8 mouse cellular contexts compared by ENCODE assay signal in the genomic region with DNA sequence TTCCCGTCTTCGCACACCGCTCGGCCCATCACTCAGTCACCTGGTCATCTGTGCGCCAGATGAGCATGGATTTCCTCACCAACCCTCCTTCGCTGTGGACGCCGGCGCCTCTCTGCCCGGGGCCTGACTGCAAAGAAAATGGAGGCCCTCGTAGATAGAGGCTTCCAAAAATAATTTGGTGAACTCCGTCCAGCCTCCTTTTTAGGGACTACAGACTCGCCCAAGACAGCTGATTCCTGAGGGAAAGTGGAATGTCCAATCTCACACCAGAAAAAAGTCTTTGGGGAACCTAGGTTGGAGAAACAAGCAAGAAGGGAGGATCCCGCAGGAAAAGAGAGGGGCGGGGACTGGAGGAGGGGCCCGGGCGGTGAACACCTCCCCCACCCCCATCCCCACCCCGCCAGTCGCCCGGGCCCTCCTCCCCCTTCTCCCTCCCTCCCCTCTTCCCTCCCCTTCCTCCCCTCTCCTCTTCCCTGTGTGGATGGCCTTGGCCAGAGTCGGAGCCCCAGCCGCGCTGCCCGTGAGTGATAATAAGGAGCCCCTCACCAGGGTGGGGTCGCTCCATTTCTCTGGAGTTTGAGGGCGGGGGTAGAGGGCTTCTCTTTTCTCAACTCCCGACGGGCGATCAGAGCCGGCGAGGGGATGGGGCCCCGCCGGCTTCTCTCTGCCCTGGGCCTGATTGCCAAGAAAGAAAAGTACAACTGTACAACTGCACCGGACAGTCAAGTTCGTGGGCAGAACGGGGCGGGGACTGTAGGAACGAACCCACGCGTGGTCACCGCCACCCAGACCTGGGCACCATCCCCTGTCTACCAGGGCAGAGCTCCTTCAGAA. TPM values are rescaled to one million over a fixed set of nuclear protein-coding genes. Genes with fewer than 3 reads are reported as not detected.
DNase-seq lines count a peak whose midpoint lies in the region; ATAC-seq and TF ChIP-seq lines count a peak whose summit lies in the region.

A gene (plus strand): TSS at position 463 of the 834 bp plus-strand sequence.

- ATAC-seq in frontal cortex, adult (ENCODE audit: low TSS enrichment) = peak; percentile 90

- H3K4me3 ChIP-seq in bone marrow, adult 2 months (replicated peaks; ENCODE audit: control insufficient read depth, low read depth, low read length) = peak within 1 kb of the TSS; percentile 21
- peak within 1 kb of the TSS; percentile 66 for H3K4me3 ChIP-seq in forebrain, embryonic 10.5 days
- peak within 1 kb of the TSS; percentile 59 for H3K4me3 ChIP-seq in small intestine, adult 2 months (ENCODE audit: low read depth, low read length)

- WGBS in bone marrow, adult 2 months = 4% methylated on average over 41 of the region's 41 CpGs
- under 1% methylated on average over 40 of the region's 41 CpGs for WGBS in forebrain, embryonic 10.5 days
- 1% methylated on average over 41 of the region's 41 CpGs for WGBS in small intestine, adult 2 months

- H3K27ac ChIP-seq in bone marrow, adult 2 months (ENCODE audit: control insufficient read depth, insufficient read depth, low read depth, low read length, poor library complexity) = no peak within 1 kb of the TSS
- H3K27ac ChIP-seq in forebrain, embryonic 10.5 days = peak within 1 kb of the TSS; percentile 88
- H3K27ac ChIP-seq in small intestine, adult 2 months (ENCODE audit: insufficient read depth, low read depth, low read length) = peak within 1 kb of the TSS; percentile 59

- no peak for DNase-seq in frontal cortex, postnatal 25 days (ENCODE audit: low spot score in 2 of 2)
- DNase-seq in forebrain, embryonic 10.5 days (ENCODE audit: extremely low spot score, low spot score) = peak; percentile 82
- peak; percentile 85 to 87 for DNase-seq in heart, postnatal 10 days
- DNase-seq in kidney, postnatal 36 days = peak; percentile 83 to 90
- DNase-seq in lung, postnatal 36 days = peak; percentile 90

- TF ChIP-seq POLR2A in bone marrow, adult 2 months (IDR thresholded peaks at IDR 0.05; ENCODE audit: borderline replicate concordance, control insufficient read depth, low read depth, low read length) = no peak
- no peak for TF ChIP-seq POLR2A in small intestine, adult 2 months (IDR thresholded peaks at IDR 0.05; ENCODE audit: low read depth, low read length)

- no peaks in the 10 kb centered on the region for H3K27me3 ChIP-seq in forebrain, embryonic 10.5 days (ENCODE audit: poor library complexity, severe bottlenecking)
- H3K27me3 ChIP-seq in small intestine, adult 2 months (ENCODE audit: control insufficient read depth, insufficient read depth, low read length) = no peaks in the 10 kb centered on the region

- intact Hi-C loops in heart, postnatal 10 days (cut with DNase I) = loop anchor here (2.0 kb wide), 2 partner anchors 39 to 43 kb away; no protein-coding TSS in a partner anchor

- H3K4me1 ChIP-seq in bone marrow, adult 2 months (ENCODE audit: control insufficient read depth, insufficient read depth, low read length) = peaks cover 2% of the 10 kb centered on the region; the same call in 1 of the 2 replicates
- H3K4me1 ChIP-seq in forebrain, embryonic 10.5 days = peaks cover 36% of the 10 kb centered on the region
- H3K4me1 ChIP-seq in small intestine, adult 2 months (ENCODE audit: control insufficient read depth, insufficient read depth, insufficient read length, low read length) = peaks cover 4% of the 10 kb centered on the region; the same call in 1 of the 2 replicates

- H3K36me3 ChIP-seq in forebrain, embryonic 10.5 days (replicated peaks) = no peaks in the 10 kb centered on the region
- H3K36me3 ChIP-seq in small intestine, adult 2 months (ENCODE audit: control insufficient read depth, insufficient read depth, low read length) = no peaks in the 10 kb centered on the region

- TF ChIP-seq CTCF in bone marrow, adult 2 months (IDR thresholded peaks at IDR 0.05; ENCODE audit: control insufficient read depth, insufficient read depth, low read length) = no peak
- TF ChIP-seq CTCF in small intestine, adult 2 months (IDR thresholded peaks at IDR 0.05; ENCODE audit: extremely low read depth, insufficient read length, insufficient replicate concordance, low read depth, low read length) = no peak

- no peaks in the 10 kb centered on the region for H3K9me3 ChIP-seq in forebrain, embryonic 10.5 days

RNA-seq across cellular contexts. Expression of the gene that starts here (rescaled TPM):
- polyA plus RNA-seq in bone marrow, adult 2 months (2011; ENCODE audit: insufficient read depth, insufficient read length, low replicate concordance, missing spikeins) = 0.80 TPM in 1 of 2 replicates, not detected in the other
- polyA plus RNA-seq in forebrain, embryonic 10.5 days (2016; fragmentation: Nextera tagmentation; extraction: Ambion mirVana) = 1.2 and 1.4 TPM in 2 replicates
- total RNA-seq in heart, postnatal 10 days (2021) = 10 to 100 TPM; 25.9 to 30.9 TPM
- 2.3 and 5.4 TPM in 2 replicates for polyA plus RNA-seq in small intestine, adult 2 months (2012; rRNA removed)

Comparison
In these comparisons a context has a peak if more than half of its experiments do, and no peak if none do; other contexts are left out.
1. DNase-seq: peak in forebrain, embryonic 10.5 days (single experiment), heart, postnatal 10 days (2 of 2), kidney, postnatal 36 days (2 of 2) and lung, postnatal 36 days (single experiment); none in frontal cortex, postnatal 25 days (0 of 2).
2. Peak in every context shown above with its lines, with median percentiles within 50 percentile points of each other: H3K4me3 ChIP-seq.